Mouse (Mus musculus): ENCODE measurements at regions not wholly inside any gene's neighbourhood (a gene's known extent, or its start where the extent isn't known, plus 50 kb on each side); places are given as distances from the start of the nearest gene placed in this dataset.

- DNase-seq (ENCODE audit: low spot score in 2 of 2), result no peak
Observed at GRCm38 (mm10) chr16:73435726-73436125, 975.9 kb downstream of the Robo2 start.

- DNase-seq (ENCODE audit: low spot score in 2 of 2), result no peak
Observed at GRCm38 (mm10) chr16:73424851-73425250, 986.8 kb downstream of the Robo2 start.

- no peak for DNase-seq (ENCODE audit: low spot score in 2 of 2)
Observed at GRCm38 (mm10) chr16:73424311-73424710, 987.3 kb downstream of the Robo2 start.

GRCm38 (mm10) chr16:73404509-73404908 is 1007.1 kb downstream of the Robo2 start:
- peak; percentile 20 to 60 for DNase-seq (ENCODE audit: low spot score in 2 of 2)

- no peak for DNase-seq (ENCODE audit: low spot score in 2 of 2)
Observed at GRCm38 (mm10) chr16:73404099-73404498, 1007.5 kb downstream of the Robo2 start.

- DNase-seq (ENCODE audit: low spot score in 2 of 2), result no peak
Observed at GRCm38 (mm10) chr16:73379056-73379455, 1032.6 kb downstream of the Robo2 start.

- no peak for DNase-seq (ENCODE audit: low spot score in 2 of 2)
Observed at GRCm38 (mm10) chr16:73374608-73375165, 1036.9 kb downstream of the Robo2 start.

- DNase-seq (ENCODE audit: low spot score in 2 of 2), result no peak
Observed at GRCm38 (mm10) chr16:73368607-73369233, 1042.9 kb downstream of the Robo2 start.

GRCm38 (mm10) chr16:73367926-73368325 is 1043.7 kb downstream of the Robo2 start:
- DNase-seq (ENCODE audit: low spot score in 2 of 2), result no peak

GRCm38 (mm10) chr16:73367226-73367840 is 1044.3 kb downstream of the Robo2 start:
- DNase-seq (ENCODE audit: low spot score in 2 of 2), result peak in 1 of 2 experiments; percentile 25

GRCm38 (mm10) chr16:73350698-73351097 is 1042.6 kb downstream of the Robo1 start:
- DNase-seq (ENCODE audit: low spot score in 2 of 2), result no peak

- no peak for DNase-seq (ENCODE audit: low spot score in 2 of 2)
Observed at GRCm38 (mm10) chr16:73343941-73344340, 1035.8 kb downstream of the Robo1 start.

- no peak for DNase-seq (ENCODE audit: low spot score in 2 of 2)
Observed at GRCm38 (mm10) chr16:73343531-73343930, 1035.4 kb downstream of the Robo1 start.

- peak in 1 of 2 experiments; percentile 8 for DNase-seq (ENCODE audit: low spot score in 2 of 2)
Observed at GRCm38 (mm10) chr16:73317644-73318043, 1009.5 kb downstream of the Robo1 start.

GRCm38 (mm10) chr16:73310096-73310495 is 1002.0 kb downstream of the Robo1 start:
- no peak for DNase-seq (ENCODE audit: low spot score in 2 of 2)

GRCm38 (mm10) chr16:73279951-73280350 is 971.8 kb downstream of the Robo1 start:
- no peak for DNase-seq (ENCODE audit: low spot score in 2 of 2)

GRCm38 (mm10) chr16:73259691-73260090 is 951.6 kb downstream of the Robo1 start:
- peak in 1 of 2 experiments; percentile 3 for DNase-seq (ENCODE audit: low spot score in 2 of 2)

GRCm38 (mm10) chr16:73259283-73259682 is 951.2 kb downstream of the Robo1 start:
- peak in 1 of 2 experiments; percentile 15 for DNase-seq (ENCODE audit: low spot score in 2 of 2)

- DNase-seq (ENCODE audit: low spot score in 2 of 2), result no peak
Observed at GRCm38 (mm10) chr16:73245073-73245590, 937.0 kb downstream of the Robo1 start.

- DNase-seq (ENCODE audit: low spot score in 2 of 2), result no peak
Observed at GRCm38 (mm10) chr16:73230599-73230998, 922.5 kb downstream of the Robo1 start.

GRCm38 (mm10) chr16:73217555-73217954 is 909.4 kb downstream of the Robo1 start:
- DNase-seq (ENCODE audit: low spot score in 2 of 2), result no peak

GRCm38 (mm10) chr16:73203542-73203941 is 895.4 kb downstream of the Robo1 start:
- DNase-seq (ENCODE audit: low spot score in 2 of 2), result peak in 1 of 2 experiments; percentile 5
